Mouse (Mus musculus) ES-Bruce4 (cell line): ENCODE data around the gene Mgat4a. TPM values are rescaled to one million over a fixed set of nuclear protein-coding genes. Genes with fewer than 3 reads are reported as not detected.

Source experiments
- H3K27ac ChIP-seq: 2 replicates; pipeline ENCODE4 v1.5.1; 2012; ENCODE audit warnings: low read length, inconsistent platforms; ENCODE audit not compliant: insufficient read depth
- H3K27me3 ChIP-seq: 2 replicates; pipeline ENCODE4 v1.6.1; 2012; ENCODE audit warnings: mild to moderate bottlenecking, low read length, inconsistent platforms; ENCODE audit not compliant: control insufficient read depth, poor library complexity, insufficient read depth, severe bottlenecking
- H3K36me3 ChIP-seq: 2 replicates; pipeline ENCODE4 v1.6.1; 2012; ENCODE audit warnings: inconsistent platforms, mild to moderate bottlenecking, low read length, moderate library complexity; ENCODE audit not compliant: control insufficient read depth, poor library complexity, insufficient read depth, severe bottlenecking
- H3K4me1 ChIP-seq: one replicate; pipeline ENCODE4 v1.8.1; 2011; ENCODE audit warnings: low read length; ENCODE audit not compliant: control insufficient read depth, insufficient read depth
- H3K4me3 ChIP-seq: 2 replicates; pipeline ENCODE4 v1.5.1; 2011; ENCODE audit warnings: low read depth, mild to moderate bottlenecking, low read length
- H3K9ac ChIP-seq: 2 replicates; pipeline ENCODE4 v1.6.1; 2012; ENCODE audit warnings: low read depth, mild to moderate bottlenecking, inconsistent platforms; ENCODE audit not compliant: poor library complexity, severe bottlenecking
- H3K9me3 ChIP-seq: replicated peaks from 2 replicates; pipeline ENCODE4 v1.6.1; 2012; ENCODE audit warnings: mild to moderate bottlenecking, low read length, inconsistent platforms; ENCODE audit not compliant: control insufficient read depth, poor library complexity, insufficient read depth, severe bottlenecking
- CTCF ChIP-seq: IDR thresholded peaks from one replicate; pipeline ENCODE4 v1.8.1; 2011; ENCODE audit warnings: low read depth, low read length
- EP300 ChIP-seq: IDR thresholded peaks from 2 replicates; pipeline ENCODE4 v1.6.1; 2011; ENCODE audit warnings: low read depth, low read length; ENCODE audit not compliant: insufficient read depth
- POLR2A ChIP-seq: IDR thresholded peaks from one replicate; pipeline ENCODE4 v1.8.1; 2011; ENCODE audit warnings: low read length; ENCODE audit not compliant: insufficient read depth
- polyA plus RNA-seq: library from polyadenylated mRNA; stranded (reverse); fragments of >200 nt; gene quantifications from 2 replicates; pipeline ENCODE4 v1.2.4, GENCODE M21; 2011; ENCODE audit warnings: low read depth; ENCODE audit not compliant: missing spikeins, insufficient read depth, insufficient read length

The Mgat4a gene
- polyA plus RNA-seq, 1 experiment: 9.2 TPM

GRCm38 (mm10) chr1:37539968-37540809, 627 bp downstream of the Mgat4a start:
- Histone ChIP-seq H3K27ac (no peak overlapping the region), H3K4me3 (peak overlapping the region; percentile 90), H3K4me1 (no peaks in the 10 kb centered on the region), H3K36me3 (no peaks in the 10 kb centered on the region), H3K27me3 (no peaks in the 10 kb centered on the region; the same call in 1 of the 2 replicates), H3K9ac (peak overlapping the region; percentile 96), H3K9me3 (no peaks in the 10 kb centered on the region)
- TF ChIP-seq EP300 (no peak), POLR2A (no peak), CTCF (no peak)

GRCm38 (mm10) chr1:37534532-37535108, 6.2 kb downstream of the Mgat4a start:
- Histone ChIP-seq H3K4me3 (no peak overlapping the region), H3K4me1 (no peaks in the 10 kb centered on the region), H3K9ac (no peak overlapping the region), H3K9me3 (no peaks in the 10 kb centered on the region), H3K36me3 (no peaks in the 10 kb centered on the region), H3K27ac (no peak overlapping the region), H3K27me3 (no peaks in the 10 kb centered on the region)
- TF ChIP-seq EP300: no peak
- TF ChIP-seq POLR2A: no peak
- no peak for TF ChIP-seq CTCF

DNA sequence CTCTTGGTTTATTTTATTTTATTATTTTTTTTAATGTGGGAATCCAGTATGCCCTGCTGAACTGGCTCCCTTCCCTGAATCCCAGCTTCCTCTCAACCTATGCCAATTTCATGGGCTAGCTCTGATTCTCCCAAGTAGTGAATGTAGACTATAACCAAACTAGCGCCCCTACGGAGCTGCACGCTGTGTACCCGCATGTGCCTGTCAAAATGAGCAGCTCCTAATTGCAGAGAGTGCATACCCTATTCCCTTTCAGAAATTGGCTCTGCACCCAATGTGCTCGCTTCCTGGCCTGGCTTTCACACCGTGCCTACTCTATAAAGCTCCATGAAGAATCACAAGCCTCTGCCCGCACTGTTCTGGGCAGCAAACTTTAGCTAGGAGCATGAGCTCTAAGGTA, 7.6 kb downstream of the Mgat4a start:
- H3K9ac ChIP-seq: no peak overlapping the region
- no peak overlapping the region for H3K27ac ChIP-seq
- H3K4me1 ChIP-seq: no peaks in the 10 kb centered on the region
- H3K4me3 ChIP-seq: no peak overlapping the region
- TF ChIP-seq POLR2A (no peak), EP300 (no peak), CTCF (no peak)
- H3K9me3 ChIP-seq: no peaks in the 10 kb centered on the region
- H3K27me3 ChIP-seq: no peaks in the 10 kb centered on the region
- H3K36me3 ChIP-seq: no peaks in the 10 kb centered on the region

DNA sequence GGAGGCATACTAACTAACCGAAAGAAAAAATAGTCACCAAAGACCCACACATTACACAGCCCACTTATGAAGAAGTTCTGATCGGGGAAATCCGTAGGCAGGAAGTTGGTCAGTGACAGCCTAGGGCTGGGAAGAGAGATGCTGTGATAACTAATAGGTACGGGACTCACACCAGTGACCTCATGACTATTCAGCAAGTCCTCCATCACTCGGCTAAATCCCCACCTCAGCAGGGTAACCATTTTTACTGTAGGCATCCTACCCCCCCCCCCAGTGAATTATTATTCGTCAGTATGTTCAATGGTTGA, 8.3 kb downstream of the Mgat4a start:
- H3K27me3 ChIP-seq: no peaks in the 10 kb centered on the region
- no peaks in the 10 kb centered on the region for H3K9me3 ChIP-seq
- no peaks in the 10 kb centered on the region for H3K4me1 ChIP-seq
- H3K36me3 ChIP-seq: no peaks in the 10 kb centered on the region
- H3K27ac ChIP-seq: no peak overlapping the region
- TF ChIP-seq POLR2A: no peak
- no peak for TF ChIP-seq EP300
- no peak overlapping the region for H3K4me3 ChIP-seq
- no peak overlapping the region for H3K9ac ChIP-seq

DNA sequence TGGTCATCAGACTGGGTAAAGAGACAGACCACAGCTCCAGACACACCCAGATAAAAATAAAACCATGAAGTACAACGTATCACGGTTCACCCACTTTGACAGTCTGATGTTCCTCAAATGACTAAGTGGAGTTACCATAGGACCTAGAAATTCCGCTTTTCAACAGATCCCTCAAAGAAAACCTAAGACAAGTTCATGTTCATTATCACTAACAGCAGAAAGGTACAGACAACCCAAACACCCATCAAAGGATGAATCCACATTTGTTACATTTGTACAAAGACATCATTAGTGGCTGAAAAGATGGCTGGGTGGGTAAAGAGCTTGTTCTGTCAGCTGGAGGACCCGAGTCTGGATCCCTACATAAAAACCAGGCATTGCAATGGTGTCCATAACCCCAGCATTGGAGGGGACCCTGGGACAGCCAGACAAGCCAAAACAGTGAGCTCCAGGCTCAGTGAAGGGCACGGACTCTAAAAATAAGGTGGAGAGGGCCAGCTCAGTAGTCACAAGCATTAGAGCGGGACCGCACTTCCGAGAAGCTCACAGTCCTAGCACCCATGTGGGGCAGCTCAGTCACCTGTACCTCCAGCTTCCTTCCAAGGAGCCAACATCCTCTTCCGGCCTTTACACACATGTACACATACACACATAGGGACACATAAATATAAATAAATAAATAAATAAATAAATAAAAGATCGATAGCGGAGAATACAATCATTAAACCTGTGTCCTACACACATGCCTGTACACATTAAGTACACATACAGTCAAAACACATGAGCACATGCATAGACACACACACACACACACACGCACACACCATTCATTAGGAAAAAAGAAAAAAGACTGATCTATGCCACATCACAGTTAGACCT, 8.9 kb downstream of the Mgat4a start:
- Histone ChIP-seq H3K4me3 (no peak overlapping the region), H3K9me3 (no peaks in the 10 kb centered on the region), H3K9ac (no peak overlapping the region), H3K27ac (no peak overlapping the region), H3K36me3 (no peaks in the 10 kb centered on the region), H3K27me3 (no peaks in the 10 kb centered on the region), H3K4me1 (no peaks in the 10 kb centered on the region)
- TF ChIP-seq POLR2A: no peak
- TF ChIP-seq EP300: no peak
- TF ChIP-seq CTCF: no peak

GRCm38 (mm10) chr1:37530061-37530460, 10.8 kb downstream of the Mgat4a start:
- Histone ChIP-seq H3K27ac (no peak overlapping the region), H3K4me3 (no peak overlapping the region), H3K4me1 (no peaks in the 10 kb centered on the region), H3K27me3 (no peaks in the 10 kb centered on the region), H3K9ac (no peak overlapping the region), H3K9me3 (no peaks in the 10 kb centered on the region), H3K36me3 (no peaks in the 10 kb centered on the region)
- TF ChIP-seq EP300 (no peak), POLR2A (no peak), CTCF (no peak)
